Mouse (Mus musculus) liver, embryonic 15.5 days (tissue): ENCODE measurements at regions not wholly inside any gene's neighbourhood (a gene's known extent, or its start where the extent isn't known, plus 50 kb on each side); places are given as distances from the start of the nearest gene placed in this dataset.
A peak's percentile ranks its signal among the peaks of the same experiment; 100 is the strongest.

Experiments used
- ATAC-seq: fragments of 200-750 bp; cut with Nextera tagmentation; 2 replicates; pipeline ENCODE4 v1.8.0; 2017; ENCODE audit warnings: moderate number of reproducible peaks, mild to moderate bottlenecking, moderate library complexity; ENCODE audit not compliant: insufficient read depth
- H3K27ac ChIP-seq: fragments of 300-500 bp; sonication (generic); replicated peaks from 2 replicates; pipeline ENCODE4 v1.5.1; 2015; ENCODE audit warnings: mild to moderate bottlenecking, inconsistent platforms
- H3K27me3 ChIP-seq: fragments of 300-500 bp; sonication (generic); 2 replicates; pipeline ENCODE4 v1.6.1; 2015; ENCODE audit warnings: mild to moderate bottlenecking, inconsistent platforms
- H3K36me3 ChIP-seq: fragments of 300-500 bp; sonication (generic); replicated peaks from 2 replicates; pipeline ENCODE4 v1.6.1; 2015; ENCODE audit warnings: moderate library complexity, mild to moderate bottlenecking, inconsistent platforms
- H3K4me1 ChIP-seq: fragments of 300-500 bp; sonication (generic); replicated peaks from 2 replicates; pipeline ENCODE4 v1.6.1; 2015; ENCODE audit warnings: inconsistent platforms
- H3K4me2 ChIP-seq: fragments of 300-500 bp; sonication (generic); 2 replicates; pipeline ENCODE4 v1.6.1; 2015; ENCODE audit warnings: moderate library complexity, mild to moderate bottlenecking, inconsistent platforms
- H3K4me3 ChIP-seq: fragments of 300-500 bp; sonication (generic); replicated peaks from 2 replicates; pipeline ENCODE4 v1.5.1; 2015; ENCODE audit warnings: mild to moderate bottlenecking, inconsistent platforms
- H3K9ac ChIP-seq: fragments of 300-500 bp; sonication (generic); 2 replicates; pipeline ENCODE4 v1.6.1; 2015; ENCODE audit warnings: moderate library complexity, mild to moderate bottlenecking, inconsistent platforms
- H3K9me3 ChIP-seq: fragments of 300-500 bp; sonication (generic); replicated peaks from 2 replicates; pipeline ENCODE4 v1.6.1; 2016; ENCODE audit warnings: inconsistent platforms
- WGBS: fragments of 180-500 bp; shearing (Covaris S2); methylation state at CpG from one replicate; pipeline ENCODE4 v1.1.7; 2015; ENCODE audit warnings: mixed read lengths; ENCODE audit not compliant: insufficient replicate concordance; 5-methylcytosine and 5-hydroxymethylcytosine counted together

GRCm38 (mm10) chr3:115596523-115596922 is 118.3 kb downstream of the S1pr1 start:
- peak; percentile 64; the same call in 1 of the 2 replicates for ATAC-seq
- Histone ChIP-seq H3K27ac (no peak overlapping the region), H3K4me3 (no peak overlapping the region), H3K4me1 (no peaks in the 10 kb centered on the region), H3K27me3 (no peaks in the 10 kb centered on the region), H3K9me3 (no peaks in the 10 kb centered on the region), H3K9ac (no peak overlapping the region), H3K36me3 (no peaks in the 10 kb centered on the region), H3K4me2 (no peak overlapping the region)
- WGBS, result 3% methylated on average over 6 of the region's 6 CpGs

- H3K9me3 ChIP-seq, result no peaks in the 10 kb centered on the region
- H3K4me2 ChIP-seq, result no peak overlapping the region
- no peaks in the 10 kb centered on the region for H3K4me1 ChIP-seq
- H3K27ac ChIP-seq, result no peak overlapping the region
- H3K4me3 ChIP-seq, result no peak overlapping the region
- no peaks in the 10 kb centered on the region for H3K27me3 ChIP-seq
- H3K9ac ChIP-seq, result no peak overlapping the region
- no peak for ATAC-seq
- WGBS, result 55% methylated on average over 5 of the region's 5 CpGs
- no peaks in the 10 kb centered on the region for H3K36me3 ChIP-seq
Measured at GRCm38 (mm10) chr3:115590716-115591115, 124.2 kb downstream of the S1pr1 start.

GRCm38 (mm10) chr3:115588585-115588984 is 126.3 kb downstream of the S1pr1 start:
- no peaks in the 10 kb centered on the region for H3K27me3 ChIP-seq
- no peak for ATAC-seq
- 74% methylated on average over 2 of the region's 2 CpGs for WGBS
- H3K4me3 ChIP-seq, result no peak overlapping the region
- no peak overlapping the region for H3K4me2 ChIP-seq
- H3K4me1 ChIP-seq, result no peaks in the 10 kb centered on the region
- H3K27ac ChIP-seq, result no peak overlapping the region
- H3K36me3 ChIP-seq, result no peaks in the 10 kb centered on the region
- no peak overlapping the region for H3K9ac ChIP-seq
- no peaks in the 10 kb centered on the region for H3K9me3 ChIP-seq

- no peak for ATAC-seq
- H3K36me3 ChIP-seq, result no peaks in the 10 kb centered on the region
- H3K4me3 ChIP-seq, result no peak overlapping the region
- H3K9me3 ChIP-seq, result no peaks in the 10 kb centered on the region
- H3K27ac ChIP-seq, result no peak overlapping the region
- no peaks in the 10 kb centered on the region for H3K27me3 ChIP-seq
- H3K4me1 ChIP-seq, result no peaks in the 10 kb centered on the region
- H3K4me2 ChIP-seq, result no peak overlapping the region
- no peak overlapping the region for H3K9ac ChIP-seq
- WGBS, result 62% methylated on average over 4 of the region's 4 CpGs
Measured at GRCm38 (mm10) chr3:115580131-115580932, 134.5 kb downstream of the S1pr1 start.

- H3K9ac ChIP-seq, result no peak overlapping the region
- no peak overlapping the region for H3K4me2 ChIP-seq
- H3K9me3 ChIP-seq, result no peaks in the 10 kb centered on the region
- no peak overlapping the region for H3K4me3 ChIP-seq
- no peaks in the 10 kb centered on the region for H3K4me1 ChIP-seq
- no peaks in the 10 kb centered on the region for H3K36me3 ChIP-seq
- H3K27ac ChIP-seq, result no peak overlapping the region
- WGBS, result 77% methylated on average over 2 of the region's 2 CpGs
- ATAC-seq, result no peak
- no peaks in the 10 kb centered on the region for H3K27me3 ChIP-seq
Measured at GRCm38 (mm10) chr3:115575371-115575770, 139.5 kb downstream of the S1pr1 start.

GRCm38 (mm10) chr3:115562735-115563134 is 152.1 kb downstream of the S1pr1 start:
- H3K9me3 ChIP-seq, result no peaks in the 10 kb centered on the region
- no peak overlapping the region for H3K4me2 ChIP-seq
- no peaks in the 10 kb centered on the region for H3K36me3 ChIP-seq
- ATAC-seq, result no peak
- 67% methylated on average over 7 of the region's 7 CpGs for WGBS
- H3K4me3 ChIP-seq, result no peak overlapping the region
- no peaks in the 10 kb centered on the region for H3K4me1 ChIP-seq
- no peak overlapping the region for H3K9ac ChIP-seq
- H3K27ac ChIP-seq, result no peak overlapping the region
- H3K27me3 ChIP-seq, result no peaks in the 10 kb centered on the region

GRCm38 (mm10) chr3:115554809-115555708 is 159.8 kb downstream of the S1pr1 start:
- Histone ChIP-seq H3K4me2 (no peak overlapping the region), H3K4me3 (no peak overlapping the region), H3K27me3 (no peaks in the 10 kb centered on the region), H3K27ac (no peak overlapping the region), H3K9me3 (no peaks in the 10 kb centered on the region), H3K36me3 (no peaks in the 10 kb centered on the region), H3K4me1 (no peaks in the 10 kb centered on the region), H3K9ac (no peak overlapping the region)
- 62% methylated on average over 10 of the region's 10 CpGs for WGBS
- ATAC-seq, result no peak

GRCm38 (mm10) chr3:115553848-115554515 is 160.9 kb downstream of the S1pr1 start:
- 60% methylated on average over 10 of the region's 10 CpGs for WGBS
- Histone ChIP-seq H3K4me2 (no peak overlapping the region), H3K4me1 (no peaks in the 10 kb centered on the region), H3K4me3 (no peak overlapping the region), H3K9ac (no peak overlapping the region), H3K27me3 (no peaks in the 10 kb centered on the region), H3K27ac (no peak overlapping the region), H3K9me3 (no peaks in the 10 kb centered on the region), H3K36me3 (no peaks in the 10 kb centered on the region)
- no peak for ATAC-seq

- Histone ChIP-seq H3K4me1 (no peaks in the 10 kb centered on the region), H3K36me3 (no peaks in the 10 kb centered on the region), H3K4me2 (no peak overlapping the region), H3K9me3 (no peaks in the 10 kb centered on the region), H3K27ac (no peak overlapping the region), H3K27me3 (no peaks in the 10 kb centered on the region), H3K4me3 (no peak overlapping the region), H3K9ac (no peak overlapping the region)
- no peak for ATAC-seq
- 72% methylated on average over 1 of the region's 1 CpGs for WGBS
Measured at GRCm38 (mm10) chr3:115541789-115542188, 173.1 kb downstream of the S1pr1 start.

GRCm38 (mm10) chr3:115538355-115538754 is 176.5 kb downstream of the S1pr1 start:
- no peak overlapping the region for H3K27ac ChIP-seq
- no peaks in the 10 kb centered on the region for H3K9me3 ChIP-seq
- H3K4me3 ChIP-seq, result no peak overlapping the region
- WGBS, result 21% methylated on average over 6 of the region's 6 CpGs
- H3K9ac ChIP-seq, result no peak overlapping the region
- no peaks in the 10 kb centered on the region for H3K4me1 ChIP-seq
- no peaks in the 10 kb centered on the region for H3K36me3 ChIP-seq
- ATAC-seq, result no peak
- H3K27me3 ChIP-seq, result no peaks in the 10 kb centered on the region
- H3K4me2 ChIP-seq, result no peak overlapping the region

- WGBS, result 74% methylated on average over 18 of the region's 18 CpGs
- no peaks in the 10 kb centered on the region for H3K9me3 ChIP-seq
- no peaks in the 10 kb centered on the region for H3K4me1 ChIP-seq
- H3K27me3 ChIP-seq, result no peaks in the 10 kb centered on the region
- no peak overlapping the region for H3K4me2 ChIP-seq
- H3K27ac ChIP-seq, result no peak overlapping the region
- ATAC-seq, result no peak
- H3K4me3 ChIP-seq, result no peak overlapping the region
- no peaks in the 10 kb centered on the region for H3K36me3 ChIP-seq
- no peak overlapping the region for H3K9ac ChIP-seq
Measured at GRCm38 (mm10) chr3:115532141-115532735, 182.6 kb downstream of the S1pr1 start.
